Mouse (Mus musculus): ENCODE measurements around the gene Vmn2r112. TPM values are rescaled to one million over a fixed set of nuclear protein-coding genes. Genes with fewer than 3 reads are reported as not detected.
"Not testable (repeated sequence)": the region's sequence is repeated elsewhere in the genome, so short reads cannot be mapped to it uniquely, and the experiment has no call there.

Gene Vmn2r112
- not detected in 2 replicates for polyA plus RNA-seq (2016; fragmentation: Nextera tagmentation; extraction: Ambion mirVana)

DNA sequence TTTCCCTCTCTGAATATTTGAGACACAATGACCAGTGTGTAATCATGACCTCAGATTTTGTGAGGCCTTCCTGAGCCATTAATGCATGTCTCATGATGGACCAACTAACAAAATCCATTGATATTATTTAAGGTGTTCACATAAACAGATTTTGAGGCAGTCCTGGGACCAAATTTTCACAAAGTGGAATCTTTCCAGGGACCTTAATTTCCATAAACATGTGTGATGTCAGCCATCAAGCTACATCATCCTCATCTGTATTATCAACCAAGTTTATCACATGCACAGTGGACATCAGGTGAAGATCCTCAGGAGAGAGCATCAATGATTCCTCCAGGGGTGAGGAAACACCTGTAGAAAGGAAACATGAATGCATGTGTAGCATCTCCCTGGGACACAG is at the start of gene Vmn2r112:
TSS of gene Vmn2r112 (plus strand) at position 301 of the 400 bp plus-strand sequence.
- H3K36me3 ChIP-seq; H3K4me3 ChIP-seq; H3K27ac ChIP-seq; H3K27me3 ChIP-seq (replicated peaks); H3K9ac ChIP-seq; H3K4me2 ChIP-seq (replicated peaks); ATAC-seq (ENCODE audit: low FRiP score, low read depth); H3K4me1 ChIP-seq; H3K9me3 ChIP-seq: not testable (repeated sequence)

DNA sequence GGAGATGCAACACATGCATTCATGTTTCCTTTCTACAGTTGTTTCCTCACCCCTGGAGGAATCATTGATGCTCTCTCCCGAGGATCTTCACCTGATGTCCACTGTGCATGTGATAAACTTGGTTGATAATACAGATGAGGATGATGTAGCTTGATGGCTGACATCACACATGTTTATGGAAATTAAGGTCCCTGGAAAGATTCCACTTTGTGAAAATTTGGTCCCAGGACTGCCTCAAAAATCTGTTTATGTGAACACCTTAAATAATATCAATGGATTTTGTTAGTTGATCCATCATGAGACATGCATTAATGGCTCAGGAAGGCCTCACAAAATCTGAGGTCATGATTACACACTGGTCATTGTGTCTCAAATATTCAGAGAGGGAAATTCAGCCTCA is 27.4 kb upstream of the Vmn2r112 start, which contains the start of gene Vmn2r111:
TSS of gene Vmn2r111 (minus strand) at position 101 of the 400 bp plus-strand sequence.
- H3K27me3 ChIP-seq (replicated peaks); H3K9ac ChIP-seq; H3K9me3 ChIP-seq; H3K27ac ChIP-seq; H3K36me3 ChIP-seq; H3K4me2 ChIP-seq (replicated peaks); H3K4me3 ChIP-seq; ATAC-seq (ENCODE audit: low FRiP score, low read depth); H3K4me1 ChIP-seq: not testable (repeated sequence)
- WGBS, result 54% methylated on average over 1 of the region's 1 CpGs

- H3K27me3 ChIP-seq (replicated peaks), result no peaks in the 10 kb centered on the region
- H3K4me2 ChIP-seq (replicated peaks), result no peak overlapping the region
- H3K9me3 ChIP-seq, result 0 out of 2 replicates have a peak, but pooled peaks cover 5% of the 10 kb centered on the region
- H3K36me3 ChIP-seq, result no peaks in the 10 kb centered on the region
- 75% methylated on average over 1 of the region's 1 CpGs for WGBS
- H3K9ac ChIP-seq, result no peak overlapping the region
- H3K27ac ChIP-seq, result no peak overlapping the region
- H3K4me1 ChIP-seq, result no peaks in the 10 kb centered on the region
- H3K4me3 ChIP-seq, result no peak overlapping the region
- no peak for ATAC-seq (ENCODE audit: low FRiP score, low read depth)
Observed at GRCm38 (mm10) chr17:22630646-22631045, 29.9 kb downstream of the Vmn2r112 start.

Other genes with a start within 250 kb of the Vmn2r112 start
- 11.6 and 14.4 TPM in 2 replicates for gene Zfp944, start 239.6 kb upstream of the Vmn2r112 start, polyA plus RNA-seq (2016; fragmentation: Nextera tagmentation; extraction: Ambion mirVana)
- gene Zfp758, start 239.5 kb upstream of the Vmn2r112 start, polyA plus RNA-seq (2016; fragmentation: Nextera tagmentation; extraction: Ambion mirVana), result 9.3 and 9.8 TPM in 2 replicates
- gene Zfp946, start 176.7 kb upstream of the Vmn2r112 start, polyA plus RNA-seq (2016; fragmentation: Nextera tagmentation; extraction: Ambion mirVana), result 28.1 and 32.6 TPM in 2 replicates
- gene Vmn2r111, start 27.5 kb upstream of the Vmn2r112 start, polyA plus RNA-seq (2016; fragmentation: Nextera tagmentation; extraction: Ambion mirVana), result not detected in 2 replicates

Data from neural tube, embryonic 12.5 days (tissue).